Mouse (Mus musculus) liver, embryonic 15.5 days (tissue): ENCODE data around the gene Ginm1. TPM values are rescaled to one million over a fixed set of nuclear protein-coding genes. Genes with fewer than 3 reads are reported as not detected.

Source experiments
- ATAC-seq: fragments of 200-750 bp; cut with Nextera tagmentation; 2 replicates; pipeline ENCODE4 v1.8.0; 2017; ENCODE audit warnings: moderate number of reproducible peaks, mild to moderate bottlenecking, moderate library complexity; ENCODE audit not compliant: insufficient read depth
- H3K27ac ChIP-seq: fragments of 300-500 bp; sonication (generic); replicated peaks from 2 replicates; pipeline ENCODE4 v1.5.1; 2015; ENCODE audit warnings: mild to moderate bottlenecking, inconsistent platforms
- H3K27me3 ChIP-seq: fragments of 300-500 bp; sonication (generic); 2 replicates; pipeline ENCODE4 v1.6.1; 2015; ENCODE audit warnings: mild to moderate bottlenecking, inconsistent platforms
- H3K36me3 ChIP-seq: fragments of 300-500 bp; sonication (generic); replicated peaks from 2 replicates; pipeline ENCODE4 v1.6.1; 2015; ENCODE audit warnings: moderate library complexity, mild to moderate bottlenecking, inconsistent platforms
- H3K4me1 ChIP-seq: fragments of 300-500 bp; sonication (generic); replicated peaks from 2 replicates; pipeline ENCODE4 v1.6.1; 2015; ENCODE audit warnings: inconsistent platforms
- H3K4me2 ChIP-seq: fragments of 300-500 bp; sonication (generic); 2 replicates; pipeline ENCODE4 v1.6.1; 2015; ENCODE audit warnings: moderate library complexity, mild to moderate bottlenecking, inconsistent platforms
- H3K4me3 ChIP-seq: fragments of 300-500 bp; sonication (generic); replicated peaks from 2 replicates; pipeline ENCODE4 v1.5.1; 2015; ENCODE audit warnings: mild to moderate bottlenecking, inconsistent platforms
- H3K9ac ChIP-seq: fragments of 300-500 bp; sonication (generic); 2 replicates; pipeline ENCODE4 v1.6.1; 2015; ENCODE audit warnings: moderate library complexity, mild to moderate bottlenecking, inconsistent platforms
- H3K9me3 ChIP-seq: fragments of 300-500 bp; sonication (generic); replicated peaks from 2 replicates; pipeline ENCODE4 v1.6.1; 2016; ENCODE audit warnings: inconsistent platforms
- WGBS: fragments of 180-500 bp; shearing (Covaris S2); methylation state at CpG from one replicate; pipeline ENCODE4 v1.1.7; 2015; ENCODE audit warnings: mixed read lengths; ENCODE audit not compliant: insufficient replicate concordance; 5-methylcytosine and 5-hydroxymethylcytosine counted together
- polyA plus RNA-seq: library from polyadenylated mRNA; unstranded; fragments of >200 nt; fragmentation: Nextera tagmentation; extraction: Ambion mirVana; gene quantifications from 2 replicates; pipeline ENCODE4 v1.2.1, GENCODE M21; 2015

Ginm1 gene
- polyA plus RNA-seq, 1 experiment from 2014 or later: 29.0 TPM

DNA sequence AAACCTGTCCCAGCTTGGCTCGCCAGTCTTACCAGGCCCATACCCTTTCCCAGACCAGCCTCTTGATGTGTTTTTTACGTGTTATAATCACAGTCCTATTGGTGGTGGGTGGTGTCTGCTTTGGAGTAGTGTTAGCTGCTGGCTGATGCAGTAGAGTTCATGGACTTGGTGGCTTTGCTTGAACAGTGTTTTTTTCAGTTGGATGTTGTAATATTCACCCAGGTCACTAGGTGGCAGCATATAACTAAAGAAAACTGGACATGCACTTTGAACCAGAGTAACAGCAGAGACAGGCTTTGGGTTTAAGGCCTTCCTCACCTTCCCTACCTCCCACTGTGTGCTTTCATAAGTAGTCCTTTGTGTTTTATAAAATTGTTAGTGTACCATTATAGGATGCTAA lies 17.3 kb upstream of the Ginm1 start:
- 40% methylated on average over 2 of the region's 2 CpGs for WGBS
- H3K36me3 ChIP-seq: peaks cover 85% of the 10 kb centered on the region

DNA sequence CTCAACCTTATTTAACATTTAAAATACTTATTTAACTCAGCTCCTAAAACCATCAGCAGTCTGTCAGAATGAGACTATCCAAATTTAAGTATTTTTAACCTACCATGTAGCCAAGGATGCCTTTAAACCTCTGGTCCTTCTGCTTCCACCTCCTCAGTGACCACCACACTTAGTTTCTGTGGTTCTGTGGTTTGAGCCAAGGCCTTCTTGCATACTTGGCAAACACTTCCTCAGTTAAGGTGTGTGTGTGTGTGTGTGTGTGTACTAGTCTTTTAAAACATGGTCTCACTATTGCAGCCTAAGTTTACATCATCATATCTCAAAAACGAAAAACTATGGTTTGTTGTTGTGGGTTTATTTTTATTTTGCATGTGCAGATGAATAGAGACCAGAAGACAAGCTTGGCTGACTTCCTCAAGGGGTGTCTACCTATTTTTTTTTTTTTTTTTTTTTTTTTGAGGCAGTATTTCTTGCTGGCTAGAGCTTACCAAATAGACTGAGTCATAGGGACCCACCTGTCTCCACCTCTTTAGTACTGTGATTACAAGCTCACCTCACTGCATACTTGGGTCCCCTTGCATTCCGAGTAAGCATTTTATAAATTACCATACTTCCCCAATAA lies 10.0 kb upstream of the Ginm1 start:
- ATAC-seq: no peak
- Histone ChIP-seq H3K27me3 (no peaks in the 10 kb centered on the region), H3K4me1 (no peaks in the 10 kb centered on the region), H3K9me3 (no peaks in the 10 kb centered on the region), H3K36me3 (peaks cover 87% of the 10 kb centered on the region), H3K4me3 (no peak overlapping the region), H3K9ac (no peak overlapping the region), H3K4me2 (no peak overlapping the region), H3K27ac (no peak overlapping the region)
- WGBS: 74% methylated on average over 2 of the region's 2 CpGs

More for the DNA sequence above, 17.3 kb upstream of the Ginm1 start:
- Histone ChIP-seq H3K4me3 (no peak overlapping the region), H3K4me1 (no peaks in the 10 kb centered on the region), H3K27me3 (no peaks in the 10 kb centered on the region), H3K9me3 (no peaks in the 10 kb centered on the region), H3K9ac (no peak overlapping the region), H3K4me2 (no peak overlapping the region), H3K27ac (no peak overlapping the region)
- ATAC-seq: peak; percentile 34; the same call in 1 of the 2 replicates

DNA sequence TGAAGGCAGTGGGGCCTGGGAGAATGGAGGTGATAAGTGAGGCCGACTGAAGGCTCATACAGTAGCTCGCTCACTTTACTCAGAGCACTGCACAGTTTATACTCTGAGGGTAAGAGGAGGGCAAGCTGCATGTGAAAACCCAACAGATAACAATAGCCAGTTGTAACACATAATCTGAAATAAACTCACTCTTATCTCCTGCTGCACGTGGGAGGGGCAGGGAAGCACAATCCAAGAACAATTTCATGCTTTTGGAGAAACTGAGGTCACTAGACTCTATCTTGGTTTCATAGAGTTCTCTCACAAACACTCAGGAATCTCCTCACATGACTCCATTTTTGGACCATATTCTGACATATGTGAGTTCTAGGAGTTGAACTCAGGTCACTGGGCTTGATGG lies 8.6 kb upstream of the Ginm1 start:
- Histone ChIP-seq H3K9ac (no peak overlapping the region), H3K4me3 (no peak overlapping the region), H3K27me3 (no peaks in the 10 kb centered on the region), H3K27ac (no peak overlapping the region), H3K36me3 (peaks cover 92% of the 10 kb centered on the region), H3K4me2 (no peak overlapping the region), H3K9me3 (no peaks in the 10 kb centered on the region), H3K4me1 (no peaks in the 10 kb centered on the region)
- ATAC-seq: no peak
- WGBS: 29% methylated on average over 3 of the region's 3 CpGs

DNA sequence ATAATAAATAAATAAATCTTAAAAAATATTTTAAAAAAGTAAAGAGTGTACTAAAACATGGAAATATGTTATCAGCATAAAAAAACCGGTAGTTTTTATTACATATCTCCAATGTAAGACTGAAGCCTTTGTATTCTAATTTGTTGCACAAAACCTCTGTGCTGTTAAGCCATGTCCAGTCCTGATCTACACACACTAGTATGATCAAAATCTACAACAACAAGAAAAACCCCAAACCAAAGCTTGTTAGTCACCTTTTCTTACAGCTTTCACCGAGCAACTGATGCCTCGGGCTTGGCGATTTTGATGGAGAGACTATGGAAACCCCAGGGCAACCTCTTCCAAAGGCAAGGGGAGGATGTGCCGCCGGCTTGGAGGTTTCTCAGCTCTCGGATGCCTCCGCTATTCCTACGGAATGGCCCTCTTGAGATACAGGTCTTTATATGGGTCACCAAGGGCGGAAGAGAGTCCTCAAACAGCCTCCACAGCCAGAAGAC lies 322 bp downstream of the Ginm1 start:
- Histone ChIP-seq H3K27ac (peak overlapping the region; percentile 78), H3K36me3 (peaks cover 36% of the 10 kb centered on the region), H3K27me3 (no peaks in the 10 kb centered on the region), H3K9ac (peak overlapping the region; percentile 85), H3K4me1 (peaks cover 22% of the 10 kb centered on the region), H3K4me2 (peak overlapping the region; percentile 80), H3K4me3 (peak overlapping the region; percentile 89), H3K9me3 (no peaks in the 10 kb centered on the region)
- ATAC-seq: peak; percentile 28; the same call in 1 of the 2 replicates
- WGBS: 1% methylated on average over 10 of the region's 10 CpGs

DNA sequence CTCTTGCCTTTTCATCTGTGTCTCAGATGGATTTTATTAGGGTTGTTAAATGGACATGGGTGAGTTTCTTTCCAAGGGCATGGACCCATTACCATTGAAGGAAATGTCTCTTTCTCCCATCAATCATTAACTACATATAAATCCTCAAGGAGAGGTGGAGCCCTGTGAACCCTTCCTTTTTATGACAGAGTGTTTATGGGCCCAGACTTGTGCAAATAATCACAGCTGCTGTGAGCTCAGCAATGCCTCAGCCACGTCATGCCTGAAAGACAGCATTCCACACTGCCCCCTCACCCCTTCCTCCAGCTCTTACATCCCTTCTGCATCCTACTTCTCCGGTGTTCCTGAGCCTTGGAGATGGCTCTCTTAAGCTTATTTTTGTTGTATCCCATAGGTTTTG lies 5.3 kb downstream of the Ginm1 start:
- Histone ChIP-seq H3K4me3 (no peak overlapping the region), H3K4me1 (peaks cover 10% of the 10 kb centered on the region), H3K27me3 (no peaks in the 10 kb centered on the region), H3K27ac (no peak overlapping the region), H3K36me3 (peaks cover 17% of the 10 kb centered on the region), H3K9me3 (no peaks in the 10 kb centered on the region), H3K4me2 (no peak overlapping the region), H3K9ac (no peak overlapping the region)
- no peak for ATAC-seq
- 46% methylated on average over 2 of the region's 2 CpGs for WGBS

DNA sequence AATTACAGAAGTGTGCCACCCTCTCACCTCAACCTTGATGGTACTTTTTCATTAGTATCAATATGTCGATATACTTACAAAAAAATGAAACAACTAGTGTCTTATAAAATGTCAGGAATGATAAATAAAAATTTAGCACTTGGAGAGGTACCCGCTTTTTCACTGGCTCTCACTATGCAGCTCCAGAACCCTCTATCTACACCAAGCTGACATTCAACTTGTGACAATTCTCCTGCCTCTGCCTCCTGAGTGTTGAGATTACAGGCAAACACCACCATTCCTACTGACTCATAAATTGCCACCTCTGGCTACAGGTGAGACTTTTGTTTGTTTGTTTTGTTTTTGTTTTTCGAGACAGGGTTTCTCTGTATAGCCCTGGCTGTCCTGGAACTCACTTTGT lies 11.4 kb downstream of the Ginm1 start:
- Histone ChIP-seq H3K4me1 (peaks cover 18% of the 10 kb centered on the region), H3K4me3 (peak overlapping the region; percentile 99), H3K27me3 (no peaks in the 10 kb centered on the region), H3K4me2 (peak overlapping the region; percentile 92), H3K9me3 (no peaks in the 10 kb centered on the region), H3K27ac (peak overlapping the region; percentile 49; the same call in 1 of the 2 replicates), H3K9ac (peak overlapping the region; percentile 28; the same call in 1 of the 2 replicates), H3K36me3 (peaks cover 4% of the 10 kb centered on the region)
- no peak for ATAC-seq
- 35% methylated on average over 3 of the region's 3 CpGs for WGBS

DNA sequence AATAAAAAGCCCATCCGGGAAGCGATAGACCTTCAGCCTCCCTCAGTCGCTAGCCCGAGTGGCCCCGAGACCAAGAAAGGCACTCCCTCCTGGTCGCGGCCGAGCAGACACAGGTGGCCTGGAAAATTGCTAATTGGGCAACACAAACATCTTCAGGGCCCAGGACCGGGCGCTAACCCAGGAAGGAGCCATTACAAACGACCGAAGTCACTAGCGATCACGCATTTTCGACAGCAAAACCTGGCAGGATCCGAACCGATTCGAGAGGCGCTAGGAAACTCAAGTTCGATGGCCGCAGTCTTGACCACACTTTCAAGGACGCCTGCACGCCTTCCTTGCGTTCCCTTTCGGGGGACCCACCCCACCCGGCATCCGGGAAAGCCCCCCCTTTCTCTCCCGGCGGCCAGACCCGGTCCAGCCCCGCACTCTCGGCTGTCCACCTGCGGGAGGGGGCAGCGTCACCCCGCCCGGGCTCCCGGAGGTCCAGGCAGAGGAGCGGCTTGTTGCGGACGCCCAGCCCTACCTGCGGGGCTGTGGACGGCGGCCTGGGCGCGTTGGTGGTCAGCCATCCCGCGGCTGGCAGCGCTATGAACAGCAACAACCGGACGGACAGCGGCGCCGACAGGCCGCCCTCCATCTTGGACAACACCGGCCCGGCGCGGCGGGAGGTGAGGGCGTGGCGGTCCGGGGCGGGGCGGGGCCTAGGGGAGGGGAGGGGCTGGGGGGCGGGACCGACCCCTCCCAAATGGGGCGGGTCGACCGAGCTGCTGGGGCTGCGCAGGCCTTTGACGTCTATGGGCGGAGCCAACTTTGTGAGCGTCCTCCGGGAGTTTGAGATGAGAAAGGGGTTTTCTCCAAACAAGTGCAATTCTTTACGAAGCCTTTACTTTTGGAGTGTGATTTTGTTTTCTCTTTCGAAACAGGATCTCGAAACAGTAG lies 12.1 kb downstream of the Ginm1 start:
- ATAC-seq: peak; percentile 96
- peak overlapping the region; percentile 79 for H3K27ac ChIP-seq

DNA sequence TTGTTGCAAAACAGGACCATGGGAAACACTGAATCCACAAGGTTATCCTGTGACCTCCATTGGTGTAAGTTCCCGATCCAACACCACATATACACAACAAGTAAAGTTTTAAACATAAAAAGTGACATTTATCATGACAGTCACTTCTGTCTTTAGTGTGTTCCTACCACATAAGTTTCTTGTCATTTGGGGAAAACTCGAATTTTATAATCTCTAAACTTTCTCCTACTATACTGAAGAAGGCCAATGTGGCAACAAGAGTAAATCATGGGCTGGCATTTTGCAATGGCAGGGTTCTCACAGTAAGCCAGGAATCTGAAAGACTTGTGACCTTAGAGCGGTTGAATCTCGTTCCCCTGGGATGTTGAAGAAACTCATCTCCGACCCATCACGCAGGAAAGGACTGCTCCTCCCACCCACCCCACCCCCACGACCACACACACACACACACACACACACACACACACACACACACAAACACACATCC lies 12.8 kb downstream of the Ginm1 start:
- Histone ChIP-seq H3K36me3 (peaks cover 17% of the 10 kb centered on the region), H3K9ac (peak overlapping the region; percentile 92)

More for the DNA sequence above, 12.1 kb downstream of the Ginm1 start:
- Histone ChIP-seq H3K4me2 (peak overlapping the region; percentile 92), H3K4me1 (peaks cover 18% of the 10 kb centered on the region), H3K27me3 (no peaks in the 10 kb centered on the region), H3K9ac (peak overlapping the region; percentile 92), H3K36me3 (peaks cover 10% of the 10 kb centered on the region), H3K9me3 (no peaks in the 10 kb centered on the region), H3K4me3 (peak overlapping the region; percentile 99)
- under 1% methylated on average over 76 of the region's 77 CpGs for WGBS

DNA sequence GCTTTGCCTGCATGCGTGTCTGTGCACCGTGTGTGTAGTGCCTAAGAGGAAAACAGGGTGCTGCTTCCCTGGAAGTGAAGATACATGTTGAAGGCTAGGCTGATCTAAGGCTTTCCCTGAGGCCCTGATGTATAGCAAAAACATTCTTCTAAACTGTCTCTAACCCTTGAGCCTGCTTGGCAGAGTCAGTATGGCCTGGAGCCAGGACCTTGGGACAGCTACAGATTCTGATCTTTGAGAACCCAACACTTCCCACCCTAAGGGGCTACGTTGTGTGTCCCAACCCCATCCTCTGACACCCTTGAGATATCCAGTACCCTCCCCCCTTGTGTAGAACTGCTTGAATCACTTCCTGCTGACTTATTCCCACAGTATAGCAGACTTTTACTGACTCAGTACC lies 14.3 kb downstream of the Ginm1 start:
- no peak for ATAC-seq
- no peaks in the 10 kb centered on the region for H3K9me3 ChIP-seq
- H3K4me3 ChIP-seq: no peak overlapping the region
- H3K4me1 ChIP-seq: peaks cover 18% of the 10 kb centered on the region
- H3K9ac ChIP-seq: no peak overlapping the region
- H3K4me2 ChIP-seq: no peak overlapping the region
- H3K27me3 ChIP-seq: no peaks in the 10 kb centered on the region
- 80% methylated on average over 3 of the region's 3 CpGs for WGBS
- no peak overlapping the region for H3K27ac ChIP-seq
- peaks cover 24% of the 10 kb centered on the region for H3K36me3 ChIP-seq

More for the DNA sequence above, 12.8 kb downstream of the Ginm1 start:
- H3K4me3 ChIP-seq: peak overlapping the region; percentile 99
- 23% methylated on average over 7 of the region's 7 CpGs for WGBS
- peak overlapping the region; percentile 92 for H3K4me2 ChIP-seq
- H3K9me3 ChIP-seq: no peaks in the 10 kb centered on the region
- peak overlapping the region; percentile 79; the same call in 1 of the 2 replicates for H3K27ac ChIP-seq
- peaks cover 18% of the 10 kb centered on the region for H3K4me1 ChIP-seq
- ATAC-seq: no peak
- H3K27me3 ChIP-seq: no peaks in the 10 kb centered on the region

DNA sequence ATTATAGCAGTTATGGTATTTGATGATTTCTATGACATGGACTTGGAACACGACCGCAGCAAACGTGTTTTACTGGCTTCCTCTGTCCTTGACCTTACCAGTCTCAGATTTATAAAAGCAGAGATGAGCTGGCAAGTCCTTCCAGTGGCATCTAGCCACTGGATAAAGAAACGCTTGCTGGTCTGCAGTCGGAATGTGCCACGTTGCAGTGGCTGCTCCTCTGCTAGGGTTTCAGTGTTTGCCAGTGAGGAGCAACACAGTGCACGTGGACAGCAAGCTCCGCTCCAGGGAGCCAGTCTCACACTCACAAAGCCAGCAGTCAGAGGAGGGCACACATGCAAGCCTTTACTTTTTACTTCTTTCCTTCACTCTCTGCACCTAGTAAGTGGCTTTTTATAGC lies 17.2 kb downstream of the Ginm1 start:
- H3K4me2 ChIP-seq: no peak overlapping the region
- no peak overlapping the region for H3K27ac ChIP-seq
- peaks cover 11% of the 10 kb centered on the region; the same call in 1 of the 2 replicates for H3K4me1 ChIP-seq
- no peaks in the 10 kb centered on the region for H3K27me3 ChIP-seq
- H3K9ac ChIP-seq: no peak overlapping the region
- 81% methylated on average over 8 of the region's 8 CpGs for WGBS
- no peak for ATAC-seq
- peaks cover 41% of the 10 kb centered on the region for H3K36me3 ChIP-seq
- H3K9me3 ChIP-seq: no peaks in the 10 kb centered on the region
- H3K4me3 ChIP-seq: no peak overlapping the region

DNA sequence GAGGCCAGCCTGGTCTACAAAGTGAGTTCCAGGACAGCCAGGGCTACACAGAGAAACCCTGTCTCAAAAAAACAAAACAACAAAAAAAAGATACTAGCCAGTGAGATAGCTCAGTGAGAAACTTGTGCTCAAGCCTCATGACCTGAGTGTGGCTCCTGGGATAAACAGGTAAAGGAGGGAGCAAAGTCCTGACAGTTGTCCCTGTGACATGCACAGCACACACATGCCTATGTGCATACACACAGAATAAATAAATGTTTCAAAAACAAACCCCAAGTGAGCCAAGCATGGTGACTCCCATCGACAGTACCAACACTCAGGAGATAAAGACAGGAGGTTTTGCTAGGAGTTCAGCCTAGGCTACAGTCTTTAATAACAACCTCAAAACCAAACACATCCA lies 19.9 kb downstream of the Ginm1 start:
- 74% methylated on average over 1 of the region's 1 CpGs for WGBS
- no peaks in the 10 kb centered on the region for H3K27me3 ChIP-seq
- ATAC-seq: no peak
- H3K4me3 ChIP-seq: no peak overlapping the region
- no peak overlapping the region for H3K27ac ChIP-seq
- H3K9me3 ChIP-seq: no peaks in the 10 kb centered on the region
- peaks cover 58% of the 10 kb centered on the region for H3K36me3 ChIP-seq
- no peak overlapping the region for H3K4me2 ChIP-seq
- H3K4me1 ChIP-seq: no peaks in the 10 kb centered on the region
- H3K9ac ChIP-seq: no peak overlapping the region
